Mouse (Mus musculus) heart, adult 2 months (tissue): Measurements from ENCODE around the gene Polr1c.

Experiments
- CTCF ChIP-seq: fragments of 200-600 bp; IDR thresholded peaks from 2 replicates; pipeline ENCODE4 v1.8.1; 2022; ENCODE audit warnings: antibody characterized with exemption, mild to moderate bottlenecking, moderate library complexity
- POLR2A ChIP-seq: fragments of 200-500 bp; IDR thresholded peaks from 2 replicates; pipeline ENCODE4 v1.6.1; 2011; ENCODE audit warnings: mild to moderate bottlenecking, low read depth, low read length, control low read depth; ENCODE audit not compliant: insufficient read depth

DNA sequence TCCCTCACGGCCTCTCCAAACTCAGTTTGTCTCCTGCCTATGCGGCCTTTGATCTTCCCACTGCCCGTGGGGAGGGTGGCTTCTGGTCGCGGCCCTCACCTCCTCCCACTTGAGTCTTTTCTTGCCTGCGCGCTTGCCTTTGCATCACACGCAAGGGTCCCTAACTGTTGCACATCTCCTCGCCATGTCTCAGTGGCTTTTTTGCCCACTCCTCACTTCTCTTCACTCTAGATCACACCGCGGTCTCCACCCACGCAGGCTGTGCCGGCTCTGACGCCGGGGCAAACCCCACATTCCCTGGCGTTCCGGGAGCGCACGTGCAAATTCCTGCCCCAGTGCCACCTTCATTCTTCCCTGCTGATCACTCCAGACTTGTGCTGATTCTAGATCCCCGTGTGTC lies 44.8 kb downstream of the Polr1c start:
- TF ChIP-seq CTCF: no peak
- no peak for TF ChIP-seq POLR2A
